Mouse (Mus musculus): ENCODE measurements around the gene Cdk5rap3.

DNA sequence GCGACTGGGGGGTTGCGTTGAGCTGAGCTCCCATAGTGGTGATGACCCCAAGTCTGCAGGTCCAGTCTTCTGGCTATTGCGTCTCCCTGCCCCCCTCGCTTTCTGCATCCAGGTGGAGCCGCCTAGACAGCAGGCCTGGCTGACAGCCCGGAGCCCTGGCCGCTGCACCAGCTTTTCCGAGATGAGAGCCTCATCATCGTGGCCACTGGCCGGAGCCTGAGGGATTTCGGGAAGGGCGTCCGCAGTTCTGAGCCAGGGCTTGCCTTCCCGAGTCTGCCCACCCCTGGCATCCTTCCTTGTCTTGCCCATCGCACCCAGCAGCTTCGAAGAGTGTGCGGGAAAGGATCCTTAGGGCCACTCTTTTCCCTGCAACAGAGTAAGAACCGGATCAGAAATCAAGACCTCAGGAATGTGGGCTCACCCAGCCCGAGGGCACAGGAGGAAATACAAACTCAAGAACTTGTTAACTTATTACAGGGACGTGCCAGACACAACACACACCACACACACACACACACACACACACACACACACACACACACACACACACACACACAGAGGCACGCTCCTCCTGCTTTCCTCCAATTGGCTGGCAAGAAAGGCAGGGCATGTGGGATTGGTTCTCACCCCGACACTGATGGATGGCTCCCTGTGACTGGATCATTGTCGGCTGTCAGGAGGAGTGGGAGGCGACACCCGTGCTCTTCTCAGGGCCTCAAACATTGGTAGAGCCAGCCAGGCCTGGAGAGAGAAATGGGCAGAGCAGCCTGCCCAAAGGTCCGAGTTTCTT is 52.9 kb downstream of the Cdk5rap3 start:
- TF ChIP-seq CTCF (IDR thresholded peaks at IDR 0.05; ENCODE audit: low read depth) (no peak), EP300 (IDR thresholded peaks at IDR 0.05; ENCODE audit: low read depth) (no peak)
